Mouse (Mus musculus): ENCODE results near the gene Tmem138.

Tmem138 gene

DNA sequence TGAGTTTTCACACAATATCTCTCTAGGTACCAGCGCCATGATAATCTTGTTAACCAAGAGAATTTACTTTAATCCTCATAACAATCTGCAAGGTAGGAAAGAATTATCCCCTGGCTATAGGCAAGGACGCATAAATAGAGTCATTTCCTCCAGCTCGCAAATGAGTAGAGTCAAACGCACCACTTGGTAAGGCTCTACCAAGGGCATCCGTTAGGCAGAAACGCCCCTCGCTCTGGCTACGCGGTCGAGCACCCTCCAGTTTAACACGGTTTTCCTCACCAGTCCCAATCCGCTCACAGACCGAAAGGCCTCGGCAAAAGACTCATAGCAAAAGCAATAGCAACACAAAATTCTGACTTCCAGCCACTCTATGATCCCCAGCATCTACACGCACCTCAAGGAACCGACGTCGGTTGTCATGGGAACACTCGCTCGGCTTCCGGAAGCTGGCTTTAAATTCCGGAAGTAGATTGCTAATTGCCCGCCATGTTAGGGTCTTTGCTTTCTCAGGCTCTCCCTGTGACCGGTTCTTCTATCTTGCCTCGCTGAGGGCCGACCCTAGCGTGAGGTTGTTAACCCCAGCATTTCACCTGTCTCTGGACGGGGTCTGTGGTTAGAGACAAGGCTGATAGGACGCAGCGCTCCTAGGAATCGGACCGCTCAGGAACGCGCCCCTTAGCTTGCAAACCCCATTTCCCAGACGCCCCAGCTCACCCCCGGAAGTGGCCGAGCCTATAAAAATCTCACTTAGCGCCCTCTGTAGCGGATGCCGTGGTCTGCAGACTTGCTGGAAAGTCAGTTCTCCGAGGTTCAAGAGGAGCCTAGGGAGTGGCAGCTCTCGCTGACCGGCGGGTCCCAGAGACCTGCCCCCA is at the start of gene Tmem138, which contains the start of gene Cyb561a3:
TSS of gene Tmem138 (minus strand) at position 673 of the 872 bp plus-strand sequence.
TSS of gene Cyb561a3 (plus strand) at position 483 of the 872 bp plus-strand sequence.
- peak; percentile 95 for DNase-seq

DNA sequence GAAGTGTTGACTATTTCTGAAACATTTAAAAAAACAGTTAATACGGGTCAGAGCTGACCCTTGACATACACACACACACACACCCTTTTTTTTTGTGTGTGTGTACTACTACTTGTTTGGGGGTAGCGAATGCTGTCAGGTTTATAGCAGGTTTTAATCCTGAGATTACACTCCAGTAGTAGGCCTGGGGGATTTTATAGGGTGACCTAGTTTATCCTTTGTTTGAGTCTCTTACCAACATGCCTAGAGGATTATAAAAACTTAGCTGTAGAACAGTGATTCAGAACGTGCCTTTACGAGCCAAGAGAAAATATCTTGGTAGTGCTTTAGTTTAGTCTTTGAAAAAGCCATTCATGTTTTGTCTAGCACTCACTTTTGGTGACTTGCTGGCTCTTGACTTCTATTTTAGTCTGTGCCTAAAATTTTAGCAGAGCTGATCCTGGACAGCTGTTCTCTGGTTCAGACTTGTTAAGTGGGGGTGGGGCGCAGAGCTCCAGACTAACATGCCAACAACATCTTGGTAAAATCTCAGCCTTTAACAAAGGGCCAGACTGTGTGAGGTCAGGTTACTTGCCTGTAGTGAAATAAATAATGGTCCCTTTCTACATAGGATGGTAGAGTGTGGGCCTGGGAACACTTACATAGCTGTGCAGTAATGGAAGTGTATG is 31.5 kb upstream of the Tmem138 start:
- DNase-seq = no peak

DNA sequence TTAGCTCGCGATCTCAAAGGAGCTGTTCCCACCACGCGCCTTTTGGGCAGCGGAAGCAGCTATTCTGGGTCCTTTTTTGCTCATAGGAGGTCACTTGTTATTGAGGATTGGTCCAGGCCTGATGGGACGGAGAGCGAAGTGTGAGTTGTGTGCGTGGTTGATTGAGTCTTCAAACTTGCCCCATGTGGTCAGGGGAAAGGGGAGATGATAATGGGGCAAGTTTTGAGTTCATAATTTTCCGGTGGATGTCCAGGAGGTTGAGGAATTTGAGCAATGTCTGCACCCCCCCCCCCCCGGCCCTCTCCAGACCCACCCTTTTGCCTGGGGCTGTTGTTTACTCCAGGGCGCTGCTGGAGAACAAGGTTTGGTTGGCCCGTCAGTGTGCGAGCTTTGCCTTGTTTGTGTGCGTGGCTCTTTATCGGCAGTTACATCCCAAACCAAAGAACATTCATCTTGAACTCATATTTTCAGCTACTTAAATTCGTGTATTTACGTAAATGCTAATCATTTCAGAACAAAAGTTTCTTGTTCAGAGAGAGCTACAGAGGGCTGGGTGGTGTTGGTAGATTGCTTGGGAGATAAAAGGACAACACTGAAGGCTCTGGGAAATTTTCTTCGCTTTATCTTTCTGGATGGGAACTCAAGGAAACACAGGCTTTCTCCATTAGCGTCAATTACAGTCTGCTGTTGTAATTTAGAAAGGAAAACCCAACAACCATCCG is 28.9 kb upstream of the Tmem138 start:
- DNase-seq = no peak

DNA sequence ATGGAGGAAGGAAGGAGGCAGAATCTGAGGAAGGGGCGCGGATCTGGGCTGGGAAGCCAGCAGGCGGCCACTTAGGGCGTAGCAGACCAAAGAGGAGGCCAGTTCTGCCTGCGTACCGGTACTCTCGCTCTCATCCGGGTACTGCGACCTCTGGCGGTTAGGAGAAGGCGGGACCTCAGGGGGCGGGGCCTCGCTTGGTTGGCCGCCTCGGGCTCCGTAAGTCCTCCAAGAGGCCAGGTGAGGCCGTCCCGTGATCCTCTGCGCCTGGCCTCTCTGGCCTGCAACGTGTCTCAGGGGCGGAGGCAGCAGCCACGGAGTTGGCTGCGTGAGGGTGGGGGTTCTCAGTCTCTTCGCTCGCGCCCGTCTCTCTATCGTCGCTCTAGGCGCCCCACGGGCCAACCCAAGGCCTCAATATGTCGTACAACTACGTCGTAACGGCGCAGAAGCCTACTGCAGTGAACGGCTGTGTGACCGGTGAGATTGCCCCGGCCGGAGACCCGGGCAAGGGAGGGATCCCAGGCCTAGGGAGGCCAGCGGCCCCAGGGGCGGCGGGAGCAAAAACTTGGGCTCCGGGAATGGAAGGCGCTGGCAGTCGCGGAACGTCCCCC is 28.2 kb upstream of the Tmem138 start, which contains the start of the genes Ddb1 and Tkfc:
TSS of gene Ddb1 (plus strand) at position 35 of the 608 bp plus-strand sequence.
TSS of gene Tkfc (minus strand) at position 362 of the 608 bp plus-strand sequence.
- DNase-seq = peak; percentile 99

DNA sequence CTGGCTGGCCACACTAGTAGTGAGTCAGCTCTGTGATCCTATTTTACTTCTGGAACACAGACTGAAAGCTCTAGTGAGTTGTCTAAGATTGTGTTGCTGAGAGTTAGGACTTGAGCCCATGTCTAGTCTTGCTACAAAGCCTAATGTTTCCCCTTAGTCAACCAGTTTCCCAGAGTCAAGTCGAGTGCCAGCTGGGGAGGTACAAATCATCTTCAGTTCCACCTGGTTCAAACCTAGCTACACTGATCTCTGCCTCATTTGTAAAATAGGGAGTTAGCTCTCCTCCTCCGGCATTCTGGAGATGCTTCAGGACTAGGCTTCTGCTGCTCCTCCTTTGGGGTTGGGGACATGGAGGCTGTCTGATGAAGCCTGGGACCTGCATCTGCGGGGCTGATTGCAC is 27.4 kb upstream of the Tmem138 start:
- DNase-seq = no peak

DNA sequence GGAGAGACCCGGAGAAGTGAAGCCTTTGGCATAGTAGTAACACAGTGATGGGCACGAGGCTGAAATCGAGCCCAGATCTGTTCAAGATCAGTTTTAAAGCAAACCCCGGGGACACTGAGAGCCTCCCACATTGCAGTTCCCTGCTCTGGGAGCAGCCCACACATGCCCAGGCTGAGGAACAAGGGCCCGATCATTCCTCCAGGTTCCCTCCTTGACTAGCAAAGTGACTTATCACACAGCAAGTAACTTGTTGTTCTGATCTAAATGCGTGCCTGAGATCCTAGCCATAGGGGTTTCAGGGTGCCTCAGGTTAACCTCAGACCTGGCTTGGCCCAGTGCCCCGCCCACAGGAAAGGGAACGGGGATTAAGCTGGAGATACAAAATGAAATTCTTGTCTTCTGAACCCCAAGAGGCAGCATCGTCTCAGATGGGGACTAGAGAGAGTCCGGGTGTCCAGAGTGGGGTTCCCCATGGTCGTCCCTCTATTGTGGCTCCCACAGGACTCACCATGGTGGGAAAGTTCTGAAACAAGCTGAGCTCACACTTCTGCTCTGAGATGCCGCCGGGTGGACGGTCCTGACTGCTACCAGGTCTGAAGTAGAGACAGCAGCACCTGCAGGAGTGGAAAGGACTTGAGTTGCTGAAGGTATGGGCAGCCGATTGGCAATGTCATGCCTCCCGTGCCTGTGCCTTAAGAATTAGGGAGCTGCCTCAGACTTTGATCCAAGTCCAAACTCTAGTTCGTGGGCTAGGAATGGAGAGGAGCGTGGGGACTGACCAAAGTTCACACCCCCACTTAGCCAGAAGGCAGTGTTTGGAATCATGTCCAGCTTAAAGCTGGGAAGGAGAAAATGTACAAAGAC is 26.7 kb upstream of the Tmem138 start:
- peak; percentile 79 for DNase-seq

DNA sequence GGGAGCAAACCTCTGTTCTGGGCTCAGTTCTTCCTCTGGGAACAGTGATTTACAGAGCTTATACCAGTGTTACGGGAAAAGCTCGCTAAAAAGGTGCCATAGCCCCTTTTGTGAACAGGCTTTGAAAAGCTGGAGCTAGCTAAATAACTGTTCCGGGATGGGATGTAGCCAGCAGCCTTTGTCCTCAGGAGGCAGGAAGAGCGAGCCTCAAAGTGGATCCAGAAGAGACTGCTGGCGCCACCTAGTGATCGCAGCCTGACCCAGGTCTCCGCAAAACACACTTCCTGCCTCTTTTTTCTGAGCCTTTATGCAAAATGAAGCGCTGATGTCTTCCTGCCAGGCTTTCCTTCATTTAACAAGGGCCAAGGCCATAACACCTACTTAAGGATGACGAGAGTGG is 25.6 kb upstream of the Tmem138 start:
- peak; percentile 90 for DNase-seq

DNA sequence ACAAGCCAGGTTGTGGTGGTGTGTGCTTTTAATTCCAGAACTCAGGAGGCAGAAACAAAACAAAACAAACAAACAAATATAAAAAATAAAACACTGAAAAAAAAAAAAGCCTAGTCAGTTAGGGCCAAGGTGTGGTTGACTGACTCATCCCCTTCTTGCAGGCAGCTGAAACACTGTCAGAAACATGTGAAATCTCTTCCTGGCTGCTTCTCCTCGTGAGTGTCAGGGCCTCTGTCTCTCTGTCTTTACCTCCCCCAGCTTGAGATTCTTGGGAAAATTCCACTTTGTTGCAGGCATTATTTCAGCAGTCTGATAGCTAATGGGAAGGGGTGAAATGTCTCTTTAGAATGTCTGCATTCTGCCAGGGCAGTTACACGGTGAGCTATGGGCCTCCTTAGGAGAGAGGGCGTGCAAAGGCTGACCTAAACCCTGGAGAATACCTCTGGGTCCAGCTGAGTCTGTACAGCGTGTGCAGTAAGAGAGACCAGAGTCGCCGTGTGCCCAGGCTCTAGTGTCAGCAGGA is 25.1 kb upstream of the Tmem138 start:
- no peak for DNase-seq

DNA sequence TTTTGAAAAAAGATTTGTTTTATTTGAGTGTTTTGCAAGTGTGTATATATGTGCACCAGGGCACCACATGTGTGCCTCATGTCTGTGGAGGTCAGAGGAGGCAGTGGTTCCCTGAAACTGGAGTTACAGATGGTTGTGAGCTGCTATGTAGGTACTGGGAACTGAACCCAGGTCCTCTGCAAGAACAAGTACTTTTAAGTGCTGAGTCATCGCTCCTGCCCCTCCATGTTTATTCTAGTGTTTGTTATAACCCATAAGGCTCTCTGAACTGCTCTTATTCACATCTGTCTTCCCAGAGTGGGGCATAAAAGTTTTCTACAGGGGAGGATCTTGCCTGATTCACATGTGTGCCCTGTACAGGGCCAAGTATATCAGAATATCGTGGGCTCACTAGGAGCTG is 22.5 kb upstream of the Tmem138 start:
- no peak for DNase-seq

DNA sequence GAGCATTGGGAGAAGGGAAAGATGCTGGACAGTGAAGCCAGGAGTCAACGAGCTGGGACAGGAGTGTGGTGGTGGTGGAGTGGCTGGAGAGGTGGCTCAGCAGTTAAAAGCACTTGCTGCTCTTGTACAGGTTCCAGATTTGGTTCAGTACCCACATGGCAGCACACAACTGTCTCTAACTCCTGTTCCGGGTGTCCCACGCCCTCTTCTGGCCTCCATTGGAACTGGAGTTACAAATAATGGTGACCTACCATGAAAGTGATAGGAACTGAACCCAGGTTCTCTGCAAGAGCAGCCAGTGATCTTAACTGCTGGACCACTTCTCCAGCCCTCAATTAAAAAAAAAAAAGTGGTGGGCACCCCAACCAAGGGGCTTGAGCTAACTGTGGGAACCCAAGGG is 21.0 kb upstream of the Tmem138 start:
- no peak for DNase-seq

DNA sequence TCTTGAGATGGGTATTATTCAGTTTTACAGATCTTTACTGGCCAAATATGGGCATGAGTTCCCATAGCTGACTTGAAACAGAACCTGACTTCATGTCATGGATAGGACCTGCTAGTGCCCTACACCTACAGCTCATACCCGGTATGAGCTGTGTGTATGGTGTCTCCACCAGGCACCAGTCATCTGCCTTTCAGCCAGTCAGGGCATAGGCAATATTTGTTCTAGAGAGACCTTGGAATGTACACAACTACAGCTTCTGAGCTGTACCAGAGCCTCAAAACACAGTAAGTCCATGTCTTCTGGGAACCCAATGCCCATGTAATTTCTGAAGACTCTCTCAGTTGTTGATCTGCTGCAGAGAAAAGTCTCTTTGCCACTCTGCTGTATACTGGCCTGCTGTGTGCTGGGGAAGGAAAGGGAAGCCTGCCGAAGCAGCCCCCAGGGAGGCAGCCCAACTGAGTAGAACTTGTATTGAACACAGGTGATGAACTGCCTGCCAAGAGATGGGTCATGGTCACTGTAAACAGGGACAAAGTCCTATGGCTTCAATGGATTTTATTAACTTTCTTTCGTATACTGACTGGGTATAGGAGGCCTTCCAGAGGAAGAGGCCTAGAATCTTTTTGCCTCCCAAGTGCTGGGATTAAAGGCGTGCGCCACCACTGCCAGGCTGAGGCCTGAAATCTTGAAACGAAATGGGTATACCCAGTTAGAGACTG is 14.7 kb upstream of the Tmem138 start:
- DNase-seq = no peak

DNA sequence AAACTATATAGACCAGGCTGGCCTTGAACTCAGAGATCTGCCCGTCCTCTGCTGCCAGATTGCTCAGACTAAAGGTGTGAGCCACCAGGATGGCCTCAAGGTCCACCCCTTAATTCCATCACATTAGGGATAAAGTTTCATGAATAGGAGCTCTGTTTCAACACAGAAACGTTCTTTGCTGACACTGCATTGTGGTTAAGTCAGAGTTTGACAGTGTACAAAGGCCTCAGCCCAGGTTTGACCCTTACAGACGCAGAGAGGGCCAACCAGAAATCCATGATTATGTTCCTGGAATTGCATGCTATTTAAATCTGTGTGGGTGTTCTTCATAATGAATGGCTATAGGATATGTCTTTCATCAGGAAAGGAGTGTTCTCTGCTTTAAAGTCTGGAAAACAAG is 13.1 kb upstream of the Tmem138 start:
- no peak for DNase-seq

DNA sequence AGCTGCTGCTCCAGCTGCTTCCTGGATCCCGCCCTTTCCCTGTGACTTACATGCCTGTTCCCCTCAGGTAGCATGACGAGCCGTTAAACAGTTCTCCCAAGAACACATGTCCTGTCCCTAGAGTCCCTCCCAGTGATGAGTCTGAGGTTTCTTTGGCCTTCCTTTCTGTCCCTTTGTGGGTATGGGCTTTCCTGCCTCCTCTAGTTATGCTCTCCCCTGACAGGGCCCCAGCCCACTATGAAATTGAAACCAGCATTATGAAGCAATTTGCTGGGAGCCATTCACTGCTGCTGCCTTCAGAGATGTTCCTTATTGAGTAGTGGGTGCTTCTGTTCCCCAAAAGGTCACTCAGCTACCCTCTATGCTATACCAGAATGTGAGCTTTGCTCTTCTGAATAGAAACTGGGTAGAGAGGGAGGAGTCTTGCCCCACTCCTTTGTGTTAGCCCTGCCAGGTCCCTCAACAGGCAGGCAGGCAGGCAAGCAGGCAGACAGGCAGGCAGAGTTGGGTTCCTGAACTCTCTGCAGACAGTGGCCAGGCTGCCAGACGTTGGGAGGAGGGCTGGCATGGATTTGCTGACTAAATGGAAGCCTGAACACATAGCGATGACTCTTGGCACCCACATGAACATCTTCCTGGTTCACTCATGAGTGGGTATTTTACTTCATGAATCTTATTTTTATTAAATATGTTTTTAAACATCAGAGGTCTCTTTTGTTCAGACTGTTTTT is 12.1 kb upstream of the Tmem138 start:
- DNase-seq = no peak

DNA sequence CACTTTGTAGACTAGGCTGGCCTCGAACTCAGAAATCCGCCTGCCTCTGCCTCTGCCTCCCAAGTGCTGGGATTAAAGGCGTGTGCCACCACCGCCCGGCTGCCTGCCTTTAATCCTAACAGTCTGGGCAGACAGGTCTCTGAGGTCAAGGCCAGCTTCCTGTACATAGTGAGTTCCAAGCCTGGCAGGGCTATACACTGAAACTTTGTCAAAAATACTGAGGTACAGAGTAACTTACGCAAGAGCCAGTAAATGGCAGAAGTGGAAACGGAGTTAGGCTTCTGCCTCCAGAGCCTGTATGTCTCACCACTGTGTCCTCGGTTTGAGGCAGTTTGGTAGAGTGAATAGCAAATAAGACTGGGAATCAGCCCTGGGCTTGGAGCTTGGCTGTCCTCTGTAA is 10.1 kb upstream of the Tmem138 start:
- DNase-seq = no peak

DNA sequence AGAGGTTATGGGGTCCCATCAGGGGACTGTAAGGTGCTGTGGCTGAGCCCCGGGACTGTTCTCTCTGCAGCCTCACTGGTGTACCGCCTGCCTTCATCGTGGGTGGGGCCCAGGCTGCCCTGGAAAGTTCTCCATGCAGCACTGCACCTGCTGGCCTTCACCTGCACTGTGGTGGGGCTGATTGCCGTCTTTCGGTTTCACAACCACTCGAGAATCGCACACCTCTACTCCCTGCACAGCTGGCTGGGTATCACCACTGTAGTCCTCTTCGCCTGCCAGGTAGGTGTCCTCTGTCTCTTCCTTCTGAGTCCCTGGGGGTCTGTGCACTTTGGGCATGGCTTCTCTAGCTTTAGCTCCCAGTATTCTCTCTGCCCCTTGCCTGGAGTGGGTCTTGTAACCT is 8.0 kb upstream of the Tmem138 start:
- DNase-seq = no peak

DNA sequence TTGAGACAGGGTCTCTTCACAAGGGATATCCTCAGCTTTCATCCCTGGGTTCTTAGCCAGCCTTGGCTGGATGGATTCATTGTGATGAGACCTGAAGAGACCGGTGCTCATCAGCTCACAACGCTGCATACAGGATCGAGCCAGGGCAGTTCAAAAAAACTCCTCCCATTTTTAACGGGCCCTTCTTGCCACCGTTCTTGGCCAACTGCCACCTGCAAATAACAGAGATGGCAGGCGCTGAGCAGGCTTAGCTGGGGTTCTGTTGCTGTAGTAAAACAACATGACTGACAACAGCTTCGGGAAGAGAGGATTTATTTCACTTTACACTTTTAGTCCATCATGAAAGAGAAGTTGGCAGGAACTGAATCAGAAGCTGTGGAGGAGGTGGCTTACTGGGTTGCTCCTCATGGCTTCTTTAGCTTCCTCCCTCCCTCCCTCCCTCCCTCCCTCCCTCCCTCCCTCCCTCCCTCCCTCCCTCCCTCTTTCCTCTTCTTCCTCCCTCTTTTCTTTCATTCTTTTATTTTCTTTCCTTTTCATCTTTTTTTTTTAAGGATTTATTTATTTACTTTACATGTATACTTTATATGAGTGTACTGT is 6.5 kb upstream of the Tmem138 start:
- DNase-seq = no peak

DNA sequence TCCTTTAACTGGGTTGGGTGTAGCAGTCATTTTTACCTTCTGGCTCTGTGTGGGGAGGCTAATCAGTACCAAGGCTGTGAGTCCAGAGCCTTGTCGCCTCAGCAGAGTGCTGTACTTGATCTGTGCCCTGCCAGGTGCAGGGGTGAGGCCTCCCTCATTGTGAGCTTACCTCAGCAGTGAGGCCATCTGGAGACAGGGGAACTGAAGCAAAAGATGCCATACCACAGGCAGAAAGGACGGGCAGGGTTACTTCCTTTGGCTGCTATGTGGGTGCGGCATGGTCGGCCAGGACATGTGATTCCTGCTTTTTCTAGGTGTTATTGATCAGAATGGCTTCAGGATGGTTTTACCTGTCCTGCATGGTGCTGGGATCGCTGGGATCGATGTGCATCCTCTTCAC is 4.8 kb upstream of the Tmem138 start:
- DNase-seq = no peak

DNA sequence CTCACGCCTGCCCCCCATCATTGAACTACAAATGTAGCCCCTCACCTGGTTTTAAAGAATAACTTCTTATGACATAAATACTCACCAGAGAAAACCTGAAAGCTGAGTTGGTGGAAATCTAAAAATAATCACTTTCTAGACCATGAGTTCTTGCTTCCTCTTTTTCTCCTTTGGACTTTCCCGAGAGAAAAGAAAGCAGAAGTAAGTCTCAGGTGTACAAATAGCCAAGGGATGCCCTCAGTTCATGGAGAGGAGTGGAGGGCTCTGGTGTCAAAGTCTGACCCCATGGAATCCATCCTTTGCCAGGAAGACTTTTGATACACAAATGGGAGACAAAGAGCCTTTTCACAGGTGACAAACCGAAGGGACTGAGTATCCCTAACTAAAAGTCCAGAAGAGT is 3.6 kb upstream of the Tmem138 start:
- DNase-seq = no peak

DNA sequence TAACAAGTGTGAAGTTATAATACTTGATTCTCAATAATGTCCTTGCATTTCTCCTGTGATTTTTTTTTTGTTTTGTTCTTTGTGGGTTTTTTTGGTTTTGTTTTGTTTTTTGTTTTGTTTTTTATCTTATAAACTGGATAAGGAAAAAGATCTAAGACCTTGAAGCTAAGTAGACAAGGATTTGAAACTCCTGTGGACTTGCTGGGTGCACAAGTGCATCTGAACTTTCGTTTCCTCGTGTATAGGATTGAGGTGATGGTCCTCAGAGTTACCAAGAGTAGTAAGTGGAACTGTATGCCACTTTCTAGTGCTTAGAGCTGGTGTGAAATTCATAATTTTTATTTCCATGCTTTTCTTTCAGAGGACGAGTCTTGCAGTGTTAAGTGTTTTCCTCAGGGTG is 2.9 kb upstream of the Tmem138 start:
- DNase-seq = no peak

DNA sequence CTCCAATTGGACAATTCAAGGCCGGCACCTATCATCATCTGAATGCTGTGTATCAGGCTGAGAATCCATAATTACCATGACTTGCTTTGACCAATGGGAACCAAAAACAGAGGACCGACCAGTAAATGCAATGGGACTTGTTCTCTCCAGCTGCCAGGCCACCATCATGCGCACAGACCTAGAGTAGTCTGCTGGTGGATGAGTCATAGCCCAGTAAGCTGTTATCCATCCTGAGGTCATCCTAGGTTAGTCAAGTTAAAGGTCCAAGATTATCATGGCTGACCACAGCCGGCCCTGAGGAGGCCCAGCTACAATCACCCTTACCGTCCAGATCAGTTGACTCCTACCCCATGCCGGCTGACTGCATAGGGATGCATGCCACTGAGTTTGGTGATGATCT is 7.5 kb downstream of the Tmem138 start:
- no peak for DNase-seq
